Mouse (Mus musculus): ENCODE data around the gene Usp30. TPM values are rescaled to one million over a fixed set of nuclear protein-coding genes. Genes with fewer than 3 reads are reported as not detected.

The Usp30 gene
- total RNA-seq, 2 experiments from 2014 or later = 10.8 to 14.8 TPM

DNA sequence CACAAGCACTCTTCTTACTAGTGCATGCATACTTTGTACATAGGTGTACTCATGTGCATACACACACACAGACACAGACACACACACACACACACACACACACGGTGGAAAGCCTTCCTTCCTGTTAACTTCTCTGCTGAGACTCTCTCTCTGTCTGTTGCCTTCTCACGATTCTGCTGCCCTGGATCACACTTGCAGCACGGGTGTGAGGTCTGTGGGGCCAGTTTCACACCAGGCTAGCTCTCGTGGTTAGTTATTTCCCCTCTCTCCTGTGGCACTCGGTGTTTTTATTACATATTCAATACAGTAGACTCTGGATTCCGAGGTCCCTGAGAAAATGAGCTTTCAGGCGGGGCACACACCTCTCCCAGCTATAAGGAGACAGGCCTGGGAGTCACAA, 51.3 kb downstream of the Usp30 start:
- no peak for DNase-seq
- intact Hi-C loops (cut with DNase I) = no loop called here

DNA sequence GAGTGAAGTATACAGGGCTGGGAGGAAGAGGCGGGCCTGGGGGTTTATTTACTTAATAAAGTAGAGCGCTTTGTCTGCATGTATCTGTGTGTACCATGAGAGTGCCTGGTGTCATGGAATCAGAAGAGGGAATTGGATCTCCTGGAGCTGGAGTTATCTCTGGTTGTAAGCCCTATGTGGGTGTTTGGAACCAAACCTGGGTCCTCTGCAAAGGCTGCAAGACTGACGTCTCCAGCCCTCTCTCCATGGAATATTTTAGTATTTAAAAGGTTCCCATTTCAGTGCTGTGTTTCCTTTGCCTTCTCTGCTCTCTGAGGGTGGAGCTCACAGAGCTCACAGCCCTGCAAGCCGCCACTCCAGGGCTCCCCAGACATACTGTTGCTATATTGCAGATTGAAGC, 54.5 kb downstream of the Usp30 start:
- intact Hi-C loops (cut with DNase I) = loop anchor here (10.0 kb wide), 1 partner anchor 265 kb away; no protein-coding TSS in a partner anchor
- DNase-seq = no peak

DNA sequence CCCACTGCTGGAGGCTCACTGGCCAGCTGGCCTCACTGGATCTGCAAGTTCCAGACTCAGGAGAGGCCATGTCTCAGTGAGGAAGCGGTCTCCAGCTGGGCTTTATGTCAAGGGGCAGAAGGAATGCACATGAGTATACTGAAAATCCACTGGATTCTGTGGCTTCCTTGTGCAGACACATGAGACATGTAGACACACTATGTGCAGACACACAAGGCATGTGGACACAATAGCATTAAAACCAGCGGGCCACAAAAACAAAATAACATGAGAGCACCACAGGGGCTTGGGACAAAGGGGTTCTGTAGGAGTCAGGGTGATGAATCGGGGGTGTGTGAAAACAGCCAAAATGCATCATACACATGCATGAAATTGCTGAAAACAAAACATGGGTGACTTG, 60.7 kb downstream of the Usp30 start:
- intact Hi-C loops (cut with DNase I) = loop anchor here (2.0 to 10.0 kb wide), 2 partner anchors 73 to 271 kb away; no protein-coding TSS in a partner anchor

DNA sequence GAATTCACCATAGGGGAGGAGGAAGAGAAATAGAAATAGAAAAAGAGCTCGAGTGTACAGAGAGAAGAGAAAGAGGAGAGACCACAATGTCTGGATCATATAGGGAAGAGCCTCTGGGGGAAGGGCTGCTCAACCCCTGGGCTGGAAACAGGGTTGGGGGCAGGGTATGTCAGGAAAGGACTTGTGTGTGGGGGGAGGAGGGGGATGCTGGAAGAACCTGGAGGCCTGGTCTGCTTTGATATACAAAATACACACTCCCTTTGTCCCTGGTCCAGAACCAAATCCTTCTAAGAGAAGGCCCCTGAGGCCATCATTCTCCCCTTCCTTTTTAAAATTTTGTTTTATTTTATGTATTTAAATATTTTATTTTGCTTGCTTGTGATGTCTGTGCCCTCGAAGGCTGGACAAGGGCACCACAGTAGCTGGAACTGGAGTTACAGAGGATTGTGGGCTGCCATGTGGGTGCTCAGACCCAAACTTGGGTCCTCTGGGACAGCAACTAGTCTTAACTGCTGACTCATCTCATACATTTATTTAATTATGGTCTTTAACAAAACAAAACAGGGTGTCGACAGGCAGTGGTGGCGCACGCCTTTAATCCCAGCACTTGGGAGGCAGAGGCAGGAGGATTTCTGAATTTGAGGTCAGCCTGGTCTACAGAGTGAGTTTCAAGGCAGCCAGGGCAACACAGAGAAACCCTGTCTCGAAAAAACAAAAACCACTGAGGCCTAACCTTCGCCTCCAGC, 61.4 kb downstream of the Usp30 start:
- DNase-seq = no peak
- intact Hi-C loops (cut with DNase I) = loop anchor here (2.0 to 10.0 kb wide), 2 partner anchors 74 to 272 kb away; no protein-coding TSS in a partner anchor

More for the DNA sequence above, 60.7 kb downstream of the Usp30 start:
- no peak for DNase-seq

DNA sequence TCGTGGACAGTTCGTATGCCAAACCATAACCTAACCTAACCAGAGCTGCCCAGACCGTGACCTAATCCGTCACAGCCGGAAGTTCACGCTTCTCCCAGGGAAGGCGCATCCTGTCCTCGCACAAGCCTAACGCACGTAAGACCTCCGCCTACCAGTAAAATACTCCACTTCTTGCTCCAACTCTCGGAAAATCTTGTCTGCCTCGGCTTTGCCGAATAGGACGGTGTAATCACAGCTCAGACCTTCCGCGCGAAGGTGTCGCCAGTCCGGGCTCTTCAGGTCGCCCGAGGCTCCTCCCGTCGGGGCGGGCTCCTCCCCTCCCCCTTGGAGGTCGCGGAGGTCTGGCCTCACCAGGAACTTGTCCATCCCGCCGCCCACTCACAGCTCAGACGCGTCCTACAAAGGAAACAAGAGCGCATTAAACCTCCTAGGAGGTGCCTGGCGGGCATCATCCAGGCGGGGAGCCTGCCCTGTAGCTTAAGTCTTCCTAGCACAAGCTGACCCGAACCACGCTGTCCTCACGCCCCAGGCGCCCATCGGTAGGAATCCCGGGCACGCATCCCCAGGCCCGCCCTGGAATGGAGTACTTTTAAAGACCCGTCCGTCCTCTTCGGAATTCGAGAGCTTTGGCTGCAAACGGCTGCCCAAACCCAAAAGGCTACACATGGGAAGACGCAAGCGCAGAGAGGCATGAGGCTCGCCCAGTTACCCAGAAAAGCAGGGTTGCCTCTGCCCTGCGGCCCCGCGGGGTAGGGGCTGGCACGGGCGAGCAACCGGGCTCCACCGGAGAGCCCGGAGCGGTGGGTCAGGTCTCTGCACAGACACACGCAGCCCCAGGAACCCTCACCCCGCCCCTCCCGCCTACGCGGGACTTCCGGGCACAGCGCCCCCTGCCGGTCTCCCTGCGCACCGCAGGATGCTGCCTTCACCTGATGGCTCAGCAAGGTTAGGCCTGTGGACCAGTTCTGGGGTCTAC, 62.4 kb downstream of the Usp30 start, which contains the start of gene Alkbh2:
Gene Alkbh2, minus strand, starts transcription at position 845 of the 976 bp plus-strand sequence.
- peak; percentile 87 to 90 for DNase-seq
- intact Hi-C loops (cut with DNase I) = loop anchor here (2.0 to 10.0 kb wide), 2 partner anchors 75 to 273 kb away; no protein-coding TSS in a partner anchor

DNA sequence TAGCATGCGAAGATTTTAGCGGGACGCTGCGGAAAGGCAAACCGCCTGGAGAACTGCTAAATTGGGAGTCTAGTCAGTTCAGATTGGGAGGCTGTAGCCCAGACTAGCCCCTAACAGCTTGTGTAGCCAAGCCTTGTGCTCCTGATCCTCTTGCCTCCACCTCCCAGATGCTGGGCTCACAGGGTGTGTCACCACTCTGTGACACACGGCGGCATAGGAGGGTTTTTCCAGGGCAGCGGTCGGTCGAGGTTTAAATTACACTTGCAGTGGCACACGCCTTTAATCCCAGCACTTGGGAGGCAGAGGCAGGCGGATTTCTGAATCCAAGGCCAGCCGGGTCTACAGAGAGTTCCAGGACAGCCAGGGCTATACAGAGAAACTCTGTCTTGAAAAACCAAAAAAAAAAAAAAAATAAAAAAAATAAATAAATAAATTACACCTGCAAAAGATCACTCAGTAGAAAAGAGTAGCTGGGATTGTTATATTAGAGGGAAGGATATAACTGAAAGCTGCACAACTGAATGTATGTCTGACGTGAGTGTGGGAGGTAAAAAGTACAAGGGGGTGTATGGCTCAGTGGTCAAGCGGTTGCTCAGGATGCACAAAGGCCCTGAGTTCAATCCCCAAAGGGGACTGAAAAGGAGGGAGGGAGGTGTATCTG, 64.4 kb downstream of the Usp30 start:
- intact Hi-C loops (cut with DNase I) = loop anchor here (10.0 kb wide), 1 partner anchor 275 kb away; no protein-coding TSS in a partner anchor
- no peak for DNase-seq

DNA sequence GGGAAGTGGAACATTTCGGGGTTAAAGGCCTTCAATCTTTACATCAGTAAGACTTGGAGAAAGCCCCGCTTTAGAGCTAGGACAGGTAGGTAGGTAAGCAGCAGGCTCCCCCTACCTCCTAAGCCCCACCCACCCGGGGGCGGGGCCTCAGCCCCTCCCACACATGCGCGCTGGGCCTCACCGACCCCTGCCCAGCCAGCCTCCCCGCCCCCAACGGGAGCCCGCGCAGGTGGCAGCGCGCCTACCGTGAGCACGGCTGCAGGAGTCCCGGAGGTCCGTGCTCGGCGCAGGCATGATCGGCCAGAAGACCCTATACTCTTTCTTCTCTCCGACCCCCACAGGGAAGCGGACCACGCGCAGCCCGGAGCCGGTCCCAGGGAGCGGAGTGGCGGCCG, 64.9 kb downstream of the Usp30 start, which contains the start of gene Ung:
Gene Ung, plus strand, starts transcription at position 176 of the 395 bp plus-strand sequence.
- peak; percentile 37 to 43 for DNase-seq
- intact Hi-C loops (cut with DNase I) = no loop called here

DNA sequence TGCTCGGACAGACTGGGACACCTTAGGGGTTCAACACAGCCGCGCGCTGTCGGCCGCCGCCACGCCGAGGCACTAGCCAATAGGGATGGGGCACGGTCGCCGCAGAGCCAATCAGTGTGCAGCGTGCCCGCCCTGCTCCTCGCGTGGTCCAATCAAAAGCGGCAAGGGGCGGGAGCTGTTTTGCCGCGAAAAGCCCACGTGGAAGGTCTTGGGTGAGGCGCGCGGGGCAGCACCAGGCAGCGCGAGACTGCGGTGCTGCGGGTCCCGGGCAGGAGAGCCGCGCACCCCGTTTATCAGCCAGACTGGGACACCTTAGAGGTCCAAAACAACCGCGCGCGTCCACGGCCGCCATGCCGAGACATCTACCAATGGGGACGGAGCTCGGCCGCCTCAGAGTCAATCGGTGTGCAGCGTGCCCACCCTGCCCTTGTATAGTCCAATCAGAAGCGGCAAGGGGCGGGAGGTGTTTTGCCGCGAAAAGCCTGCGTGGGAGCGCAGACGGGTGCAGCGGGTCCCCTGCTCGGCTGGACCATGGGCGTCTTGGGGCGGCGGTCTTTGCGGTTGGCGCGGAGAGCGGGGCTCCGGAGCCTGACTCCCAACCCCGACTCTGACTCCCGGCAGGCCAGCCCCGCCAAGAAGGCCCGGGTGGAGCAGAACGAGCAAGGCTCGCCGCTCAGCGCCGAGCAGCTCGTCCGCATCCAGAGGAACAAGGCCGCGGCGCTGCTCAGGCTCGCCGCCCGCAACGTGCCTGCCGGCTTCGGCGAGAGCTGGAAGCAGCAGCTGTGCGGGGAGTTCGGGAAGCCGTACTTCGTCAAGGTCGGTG, 65.6 kb downstream of the Usp30 start:
- peak; percentile 94 for DNase-seq
- intact Hi-C loops (cut with DNase I) = no loop called here

DNA sequence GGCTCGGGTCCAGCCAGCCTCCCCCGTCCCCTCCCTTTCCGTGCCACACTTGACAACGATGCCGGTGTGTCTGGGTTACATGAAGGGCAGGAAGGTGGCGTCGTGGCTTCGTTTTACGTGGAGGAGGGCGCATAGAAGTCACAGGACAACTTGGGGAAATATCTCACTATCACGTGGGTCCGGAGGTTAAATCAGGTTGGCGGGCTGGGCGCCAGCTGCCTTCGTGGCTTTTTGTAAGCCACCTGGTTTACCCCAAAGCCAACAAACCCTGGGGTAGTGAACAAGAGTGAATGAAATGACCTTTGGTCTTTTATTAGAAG, 66.2 kb downstream of the Usp30 start:
- intact Hi-C loops (cut with DNase I) = no loop called here
- DNase-seq = peak in 1 of 2 experiments; percentile 75

DNA sequence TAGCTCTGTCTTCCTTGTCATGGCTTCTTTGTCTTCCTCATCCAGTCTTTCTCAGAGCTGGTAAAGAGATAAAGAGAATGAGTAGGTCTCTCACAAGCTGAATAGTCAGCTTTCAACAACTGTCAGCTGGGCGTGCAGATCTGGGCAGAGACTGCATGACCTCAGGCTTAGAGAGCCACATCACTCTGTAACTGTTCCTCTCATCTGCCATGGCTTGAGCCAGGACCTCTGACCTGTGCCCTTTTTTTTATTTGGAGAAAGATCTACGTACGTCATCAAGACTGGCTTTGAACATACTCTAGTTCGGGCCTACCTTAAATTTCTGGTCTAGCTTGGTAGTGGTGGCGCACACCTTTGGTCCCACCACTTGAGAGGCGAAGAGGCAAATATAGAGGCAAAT, 67.6 kb downstream of the Usp30 start:
- intact Hi-C loops (cut with DNase I) = no loop called here
- DNase-seq = no peak

DNA sequence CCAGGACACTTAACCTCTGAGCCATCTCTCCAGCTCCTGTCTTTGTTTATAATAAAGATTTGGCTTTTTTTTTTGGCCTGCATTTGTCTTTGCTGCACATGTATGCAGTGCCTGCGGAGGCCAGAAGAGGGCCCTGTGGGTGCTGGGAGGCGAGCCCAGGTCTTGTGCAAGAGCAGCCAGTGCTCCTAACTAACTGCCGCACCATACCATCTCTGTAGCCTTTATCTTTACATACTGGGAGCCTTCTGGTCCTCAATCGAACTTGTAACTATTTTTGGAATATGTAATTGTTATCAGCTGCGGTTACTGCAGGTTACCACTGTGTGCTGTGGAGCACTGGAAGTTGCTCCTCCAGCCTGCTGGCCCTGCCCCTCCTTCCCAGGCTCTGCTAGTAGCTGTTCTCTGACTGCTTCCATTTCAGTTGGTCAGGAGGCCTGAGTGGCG, 68.9 kb downstream of the Usp30 start:
- intact Hi-C loops (cut with DNase I) = no loop called here
- DNase-seq = peak; percentile 72 to 78

DNA sequence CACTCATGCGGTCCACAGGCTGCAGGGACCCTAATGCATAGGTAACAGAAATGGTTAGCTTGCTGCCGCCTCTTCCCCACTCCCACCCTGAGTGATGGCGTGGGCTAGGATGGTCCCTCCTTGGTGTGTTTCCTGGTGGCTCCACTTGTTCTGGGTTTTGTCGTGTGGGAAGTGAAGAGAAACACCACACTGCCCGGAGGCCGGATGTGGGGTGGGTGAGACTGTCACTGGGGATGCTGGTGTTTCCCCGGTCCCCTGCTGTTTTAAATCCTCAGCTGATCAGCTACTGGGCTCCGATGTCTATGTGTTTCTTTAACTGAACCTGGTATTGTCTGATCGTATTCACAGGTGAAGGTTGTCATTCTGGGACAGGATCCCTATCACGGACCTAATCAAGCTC, 70.3 kb downstream of the Usp30 start:
- no peak for DNase-seq
- intact Hi-C loops (cut with DNase I) = loop anchor here (1.0 kb wide), 1 partner anchor 39 kb away; no protein-coding TSS in a partner anchor

DNA sequence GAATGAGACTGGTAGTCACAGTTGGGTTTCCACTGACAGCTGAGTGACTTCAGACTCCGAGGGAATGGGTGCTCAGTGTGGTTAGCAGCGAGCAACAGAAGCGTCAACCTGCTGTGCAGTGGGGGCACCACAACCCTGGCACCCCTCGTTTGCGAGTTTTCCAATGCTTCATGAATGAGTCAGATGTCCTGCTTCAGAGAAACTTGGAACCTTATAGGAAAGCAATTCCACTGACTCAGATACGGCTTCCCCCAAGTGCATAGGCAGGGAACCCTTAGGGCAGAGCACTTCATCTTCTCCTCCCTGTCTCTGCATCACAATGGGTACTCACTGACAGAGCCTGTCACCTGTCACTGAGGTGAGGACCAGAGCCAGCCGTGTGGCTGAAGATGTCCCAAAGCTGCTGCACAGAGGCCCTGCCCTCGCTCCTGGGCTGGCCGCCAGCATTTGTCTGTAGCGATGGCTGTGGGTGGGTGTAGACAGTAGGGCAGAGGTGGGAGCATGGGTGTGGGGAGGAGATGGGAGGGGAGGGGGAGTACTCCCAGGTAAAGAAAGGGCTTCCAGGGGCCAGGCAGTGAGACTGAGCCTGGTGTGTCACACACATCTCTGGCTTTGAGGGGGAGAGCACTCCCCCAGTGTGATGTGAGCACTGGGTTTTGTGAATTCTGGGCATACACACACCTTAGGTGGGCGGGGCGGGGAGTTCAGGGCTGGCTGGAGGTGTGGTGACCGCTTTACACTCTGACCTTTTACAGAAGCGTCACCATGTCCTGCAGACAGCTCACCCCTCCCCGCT, 72.4 kb downstream of the Usp30 start:
- intact Hi-C loops (cut with DNase I) = loop anchor here (2.0 kb wide), 2 partner anchors 15 to 41 kb away; no protein-coding TSS in a partner anchor
- peak; percentile 45 to 51 for DNase-seq

DNA sequence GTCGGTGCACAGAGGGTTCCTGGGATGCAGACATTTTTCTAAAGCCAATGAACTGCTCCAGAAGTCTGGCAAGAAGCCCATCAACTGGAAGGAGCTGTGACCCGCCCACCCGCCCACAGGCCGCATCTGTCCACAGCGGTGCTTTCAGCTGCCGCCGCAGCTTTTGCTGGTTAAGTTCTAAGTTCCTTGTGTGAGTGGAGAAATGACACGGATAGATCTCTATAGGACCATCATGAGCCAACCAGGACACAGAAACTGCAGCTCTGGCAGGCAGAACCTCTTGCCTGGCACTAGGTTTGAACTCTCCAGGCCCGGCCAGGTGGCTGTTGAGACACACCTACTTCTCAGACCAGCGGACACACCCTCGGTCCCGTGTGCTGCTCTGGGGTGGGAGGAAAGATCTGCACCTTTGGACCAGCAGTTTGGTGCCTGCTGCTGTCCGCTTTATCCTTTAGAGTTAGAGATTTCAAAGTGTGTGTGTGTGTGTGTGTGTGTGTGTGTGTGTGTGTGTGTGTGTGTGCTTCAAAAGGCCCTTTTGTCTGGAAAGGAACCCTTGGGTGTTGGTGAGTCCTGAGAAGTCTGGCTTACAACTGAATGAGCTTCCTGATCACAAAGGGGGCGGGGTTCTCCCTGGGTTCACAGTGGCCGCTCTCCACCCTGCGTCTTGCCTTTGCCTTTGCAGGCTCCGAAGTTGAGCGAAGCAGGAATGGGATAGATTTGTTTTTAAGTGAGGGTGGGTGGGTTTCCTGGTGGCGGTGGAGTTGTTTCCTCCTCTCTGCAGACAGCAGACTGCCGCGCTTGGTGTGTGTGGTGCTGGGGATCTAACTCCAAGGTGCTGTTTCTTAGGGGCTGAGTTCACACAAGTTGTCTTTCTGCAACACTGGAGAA, 73.3 kb downstream of the Usp30 start:
- DNase-seq = peak; percentile 45 to 56
- intact Hi-C loops (cut with DNase I) = loop anchor here (2.0 kb wide), 1 partner anchor 40 kb away; no protein-coding TSS in a partner anchor

DNA sequence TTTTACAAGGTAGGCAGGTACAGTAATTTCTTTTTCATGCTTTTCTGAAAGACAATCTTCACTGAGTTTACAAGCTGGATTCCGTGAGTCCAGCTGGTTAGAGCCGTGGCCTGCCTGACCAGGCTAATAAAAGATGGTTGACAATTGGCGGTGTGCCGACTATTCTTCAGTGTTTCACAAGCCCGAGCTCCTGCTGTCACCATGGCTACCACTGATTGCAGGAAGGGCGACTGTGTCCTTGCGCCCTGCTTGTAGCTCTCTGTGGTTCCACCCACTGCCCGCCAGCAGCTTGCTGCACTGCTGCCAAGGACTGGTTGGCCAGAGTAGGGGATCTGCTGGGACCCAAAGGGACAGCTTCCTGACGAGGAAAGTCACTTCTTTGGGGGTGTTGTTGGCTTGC, 73.9 kb downstream of the Usp30 start:
- intact Hi-C loops (cut with DNase I) = loop anchor here (2.0 kb wide), 1 partner anchor 40 kb away; no protein-coding TSS in a partner anchor
- DNase-seq = peak; percentile 87 to 92

DNA sequence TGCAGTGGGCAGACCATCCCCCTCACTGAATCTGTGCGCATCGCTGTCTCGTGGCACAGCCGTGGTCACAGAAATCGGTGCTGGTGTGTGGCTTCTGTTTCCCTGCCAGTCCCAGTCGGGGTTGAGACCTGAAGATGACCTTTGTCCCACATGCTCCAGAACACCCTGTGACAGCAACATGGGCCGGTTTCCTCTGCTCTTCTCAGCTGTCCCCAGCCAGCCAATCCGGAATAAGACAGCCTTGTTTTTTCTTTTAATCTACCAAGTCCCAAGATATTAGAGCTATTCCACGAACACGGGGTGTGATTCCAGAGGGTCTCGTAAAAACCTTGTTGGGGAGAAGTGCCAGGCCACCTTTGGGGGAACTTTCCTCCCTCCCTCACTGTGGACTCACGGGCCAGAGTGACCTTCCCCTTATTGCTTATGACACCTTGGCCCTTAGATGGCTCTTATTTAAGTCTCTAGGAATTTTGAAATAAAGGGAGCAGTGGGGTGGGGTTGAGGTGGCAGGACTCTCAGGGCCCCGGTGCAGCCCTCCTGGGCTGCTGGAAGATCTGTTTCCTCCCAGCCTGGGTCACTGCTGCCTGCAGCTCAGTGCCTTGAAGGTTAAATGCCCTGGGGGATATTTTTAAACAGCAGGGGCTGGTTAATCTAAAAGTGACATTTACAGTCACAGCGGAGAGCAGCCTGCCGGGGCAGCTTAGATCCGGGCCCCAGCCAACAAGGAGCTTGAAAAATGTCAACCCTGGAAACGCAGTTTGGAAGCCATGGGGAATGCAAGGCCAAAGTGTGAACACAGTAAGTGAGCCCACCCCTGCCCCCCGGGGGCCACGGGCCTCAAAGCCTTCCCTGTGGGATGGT, 81.0 kb downstream of the Usp30 start, which contains the start of gene Acacb:
Gene Acacb, plus strand, starts transcription at position 508 of the 861 bp plus-strand sequence.
- peak; percentile 47 to 64 for DNase-seq
- intact Hi-C loops (cut with DNase I) = no loop called here

All from heart, postnatal 14 days (tissue).